Mouse (Mus musculus): ENCODE results near the gene Ethe1. TPM values are rescaled to one million over a fixed set of nuclear protein-coding genes. Genes with fewer than 3 reads are reported as not detected.

The Ethe1 gene
- polyA plus RNA-seq, 1 experiment from 2014 or later: 43.7 TPM

- DNase-seq (ENCODE audit: low spot score): no peak
- Histone ChIP-seq H3K4me1 (replicated peaks; ENCODE audit: insufficient read depth, low read length) (peaks cover 7% of the 10 kb centered on the region), H3K9ac (ENCODE audit: low read depth, low read length) (peak within 1 kb of the TSS; percentile 86), H3K4me3 (replicated peaks; ENCODE audit: low read depth, low read length) (peak within 1 kb of the TSS; percentile 85), H3K4me2 (ENCODE audit: low read length) (peak within 1 kb of the TSS; percentile 74), H3K9me3 (replicated peaks; ENCODE audit: low read length) (no peaks in the 10 kb centered on the region), H3K27ac (peak within 1 kb of the TSS; percentile 93), H3K27me3 (ENCODE audit: insufficient read depth, low read length) (no peaks in the 10 kb centered on the region), H3K36me3 (ENCODE audit: insufficient read depth, low read length) (peaks cover 13% of the 10 kb centered on the region; the same call in 1 of the 2 replicates)
- TF ChIP-seq CTCF (IDR thresholded peaks at IDR 0.05; ENCODE audit: low read depth): no peak
- ATAC-seq (replicated peaks; ENCODE audit: low FRiP score, low read depth): peak; percentile 1; the same call in 1 of the 2 replicates
- WGBS: 21% methylated on average over 13 of the region's 13 CpGs
Observed at GRCm38 (mm10) chr7:24546068-24546614, 41.2 kb upstream of the Ethe1 start, which contains the start of the genes Pinlyp and Xrcc1. Gene Pinlyp (minus strand): TSS chr7:24546118. Gene Xrcc1 (plus strand): TSS chr7:24546289.

DNA sequence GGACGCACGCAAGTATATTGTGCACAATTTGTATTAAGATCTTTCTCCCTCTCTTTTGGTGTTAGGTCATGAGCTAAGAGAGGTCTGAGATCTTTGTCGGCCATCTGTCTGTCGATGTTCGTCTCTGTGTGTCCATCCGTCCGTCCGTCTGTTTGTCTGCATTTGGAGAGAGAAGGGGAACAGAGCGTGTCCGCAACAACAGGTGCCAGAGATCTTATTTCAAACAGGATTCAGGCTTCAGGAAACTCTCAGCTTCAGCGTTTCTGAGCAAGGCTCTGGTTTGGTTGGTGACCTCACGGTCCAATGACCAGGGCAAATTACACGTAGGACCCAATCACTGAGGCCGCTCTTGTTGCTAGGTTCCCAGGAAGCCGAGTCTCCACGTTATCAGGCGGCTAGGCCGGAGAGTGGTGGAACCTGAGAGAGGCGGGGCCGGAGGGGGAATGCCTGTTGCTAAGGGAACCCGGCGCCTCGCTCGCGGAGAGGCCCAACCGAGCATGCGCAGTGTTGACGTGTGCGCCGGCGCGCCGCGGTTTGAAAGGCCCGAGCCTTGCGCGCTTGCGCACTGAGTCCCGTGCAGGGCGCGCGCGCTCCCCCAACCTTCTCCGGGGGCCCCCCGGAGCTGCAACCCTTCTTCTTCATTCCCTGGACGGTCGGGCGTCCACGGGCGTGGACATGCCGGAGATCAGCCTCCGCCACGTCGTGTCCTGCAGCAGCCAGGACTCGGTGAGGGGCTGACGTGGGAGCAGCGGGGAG is 40.5 kb upstream of the Ethe1 start:
- peak overlapping the region; percentile 74 for H3K4me2 ChIP-seq (ENCODE audit: low read length)
- H3K36me3 ChIP-seq (ENCODE audit: insufficient read depth, low read length): peaks cover 13% of the 10 kb centered on the region; the same call in 1 of the 2 replicates
- no peaks in the 10 kb centered on the region for H3K27me3 ChIP-seq (ENCODE audit: insufficient read depth, low read length)
- H3K9me3 ChIP-seq (replicated peaks; ENCODE audit: low read length): no peaks in the 10 kb centered on the region
- TF ChIP-seq CTCF (IDR thresholded peaks at IDR 0.05; ENCODE audit: low read depth): no peak
- peak overlapping the region; percentile 86 for H3K9ac ChIP-seq (ENCODE audit: low read depth, low read length)
- DNase-seq (ENCODE audit: low spot score) (peak; percentile 100), ATAC-seq (replicated peaks; ENCODE audit: low FRiP score, low read depth) (peak; percentile 99)
- peak overlapping the region; percentile 93 for H3K27ac ChIP-seq
- H3K4me1 ChIP-seq (replicated peaks; ENCODE audit: insufficient read depth, low read length): peaks cover 7% of the 10 kb centered on the region
- peak overlapping the region; percentile 85 for H3K4me3 ChIP-seq (replicated peaks; ENCODE audit: low read depth, low read length)
- under 1% methylated on average over 57 of the region's 57 CpGs for WGBS

- WGBS: 19% methylated on average over 13 of the region's 13 CpGs
- Histone ChIP-seq H3K4me2 (ENCODE audit: low read length) (peak overlapping the region; percentile 74), H3K36me3 (ENCODE audit: insufficient read depth, low read length) (peaks cover 20% of the 10 kb centered on the region), H3K9me3 (replicated peaks; ENCODE audit: low read length) (no peaks in the 10 kb centered on the region), H3K9ac (ENCODE audit: low read depth, low read length) (peak overlapping the region; percentile 86), H3K4me1 (replicated peaks; ENCODE audit: insufficient read depth, low read length) (peaks cover 7% of the 10 kb centered on the region), H3K4me3 (replicated peaks; ENCODE audit: low read depth, low read length) (peak overlapping the region; percentile 85), H3K27ac (peak overlapping the region; percentile 71; the same call in 1 of the 2 replicates), H3K27me3 (ENCODE audit: insufficient read depth, low read length) (no peaks in the 10 kb centered on the region)
- DNase-seq (ENCODE audit: low spot score) (no peak), ATAC-seq (replicated peaks; ENCODE audit: low FRiP score, low read depth) (no peak)
- TF ChIP-seq CTCF (IDR thresholded peaks at IDR 0.05; ENCODE audit: low read depth): no peak
Observed at GRCm38 (mm10) chr7:24547534-24548036, 39.8 kb upstream of the Ethe1 start.

GRCm38 (mm10) chr7:24551985-24552759 is 35.2 kb upstream of the Ethe1 start:
- no peak for DNase-seq (ENCODE audit: low spot score)
- TF ChIP-seq CTCF (IDR thresholded peaks at IDR 0.05; ENCODE audit: low read depth): no peak
- ATAC-seq (replicated peaks; ENCODE audit: low FRiP score, low read depth): 0 out of 2 replicates have a peak, but pooled peaks have one; percentile 23
- H3K36me3 ChIP-seq (ENCODE audit: insufficient read depth, low read length): peaks cover 28% of the 10 kb centered on the region
- no peaks in the 10 kb centered on the region for H3K9me3 ChIP-seq (replicated peaks; ENCODE audit: low read length)
- no peaks in the 10 kb centered on the region for H3K27me3 ChIP-seq (ENCODE audit: insufficient read depth, low read length)
- H3K9ac ChIP-seq (ENCODE audit: low read depth, low read length): no peak overlapping the region
- no peak overlapping the region for H3K27ac ChIP-seq
- 70% methylated on average over 12 of the region's 12 CpGs for WGBS
- peaks cover 7% of the 10 kb centered on the region; the same call in 1 of the 2 replicates for H3K4me1 ChIP-seq (replicated peaks; ENCODE audit: insufficient read depth, low read length)
- no peak overlapping the region for H3K4me2 ChIP-seq (ENCODE audit: low read length)
- no peak overlapping the region for H3K4me3 ChIP-seq (replicated peaks; ENCODE audit: low read depth, low read length)

- H3K4me1 ChIP-seq (replicated peaks; ENCODE audit: insufficient read depth, low read length): no peaks in the 10 kb centered on the region
- TF ChIP-seq CTCF (IDR thresholded peaks at IDR 0.05; ENCODE audit: low read depth): no peak
- no peaks in the 10 kb centered on the region for H3K27me3 ChIP-seq (ENCODE audit: insufficient read depth, low read length)
- H3K27ac ChIP-seq: peak overlapping the region; percentile 36; the same call in 1 of the 2 replicates
- no peak for ATAC-seq (replicated peaks; ENCODE audit: low FRiP score, low read depth)
- H3K36me3 ChIP-seq (ENCODE audit: insufficient read depth, low read length): peaks cover 19% of the 10 kb centered on the region
- H3K9me3 ChIP-seq (replicated peaks; ENCODE audit: low read length): no peaks in the 10 kb centered on the region
- H3K4me2 ChIP-seq (ENCODE audit: low read length): no peak overlapping the region
- no peak for DNase-seq (ENCODE audit: low spot score)
- no peak overlapping the region for H3K4me3 ChIP-seq (replicated peaks; ENCODE audit: low read depth, low read length)
- WGBS: 70% methylated on average over 10 of the region's 10 CpGs
- H3K9ac ChIP-seq (ENCODE audit: low read depth, low read length): no peak overlapping the region
Observed at GRCm38 (mm10) chr7:24555786-24556185, 31.6 kb upstream of the Ethe1 start.

DNA sequence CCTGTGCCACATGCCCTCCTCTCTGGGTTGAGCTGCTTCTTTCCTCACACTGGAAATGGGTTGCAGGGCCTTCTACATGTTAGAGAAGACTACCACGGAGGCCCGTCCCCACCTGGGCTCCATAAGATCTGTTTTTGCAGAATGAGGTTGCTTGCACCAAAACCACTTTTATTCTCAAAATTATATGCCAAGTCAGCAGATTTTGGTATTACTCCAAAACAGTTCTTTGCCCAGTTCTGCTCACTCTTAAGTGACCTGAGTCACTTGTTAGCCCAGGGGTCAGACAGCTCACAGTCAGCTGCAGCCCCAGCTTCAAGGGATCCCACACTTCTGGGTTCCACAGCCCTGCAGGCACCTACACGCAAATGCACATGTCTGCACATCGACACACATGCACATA is 25.9 kb upstream of the Ethe1 start:
- no peaks in the 10 kb centered on the region for H3K4me1 ChIP-seq (replicated peaks; ENCODE audit: insufficient read depth, low read length)
- H3K27me3 ChIP-seq (ENCODE audit: insufficient read depth, low read length): no peaks in the 10 kb centered on the region
- no peak overlapping the region for H3K4me3 ChIP-seq (replicated peaks; ENCODE audit: low read depth, low read length)
- H3K27ac ChIP-seq: no peak overlapping the region
- H3K9ac ChIP-seq (ENCODE audit: low read depth, low read length): no peak overlapping the region
- no peaks in the 10 kb centered on the region for H3K9me3 ChIP-seq (replicated peaks; ENCODE audit: low read length)
- TF ChIP-seq CTCF (IDR thresholded peaks at IDR 0.05; ENCODE audit: low read depth): no peak
- WGBS: 84% methylated on average over 4 of the region's 4 CpGs
- H3K36me3 ChIP-seq (ENCODE audit: insufficient read depth, low read length): peaks cover 15% of the 10 kb centered on the region
- DNase-seq (ENCODE audit: low spot score) (no peak), ATAC-seq (replicated peaks; ENCODE audit: low FRiP score, low read depth) (no peak)
- H3K4me2 ChIP-seq (ENCODE audit: low read length): no peak overlapping the region

All from kidney, postnatal 0 days (tissue).